In the genomic region with DNA sequence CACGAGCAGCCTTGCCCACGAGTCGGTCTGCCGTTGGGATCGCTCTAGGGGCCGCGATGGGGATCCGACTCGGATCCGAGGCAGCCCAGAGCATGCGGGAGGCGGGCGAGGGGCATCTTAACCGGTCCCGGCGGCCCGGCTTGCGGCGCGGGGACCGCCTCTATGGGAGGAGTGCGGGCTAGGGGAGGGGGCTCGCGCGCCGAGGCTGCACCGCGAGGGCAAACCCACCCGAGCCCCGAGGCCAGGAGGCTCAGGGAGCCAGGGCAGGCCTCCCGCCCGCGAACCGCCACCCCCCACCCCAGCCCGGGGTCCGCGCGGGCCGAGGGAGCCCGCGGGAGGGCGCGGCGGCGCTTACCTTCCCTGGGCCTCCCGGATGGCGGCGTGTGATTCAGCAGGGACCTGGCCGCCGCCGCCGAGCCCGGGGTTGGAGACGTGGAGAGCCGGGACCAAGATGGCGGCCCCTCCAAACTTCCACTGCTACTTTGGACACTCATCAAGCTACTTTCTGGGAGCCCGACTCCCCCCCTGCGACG, we compare ENCODE assay signal across 7 mouse cellular contexts. TPM values are rescaled to one million over a fixed set of nuclear protein-coding genes. Genes with fewer than 3 reads are reported as not detected.
A peak's percentile ranks its signal among the peaks of the same experiment; 100 is the strongest.
DNase-seq lines count a peak whose midpoint lies in the region; ATAC-seq lines count a peak whose summit lies in the region.

No protein-coding gene starts in this region.

- H3K9me3 ChIP-seq in hindbrain, embryonic 15.5 days = no peaks in the 10 kb centered on the region
- H3K9me3 ChIP-seq in midbrain, embryonic 10.5 days (replicated peaks) = no peaks in the 10 kb centered on the region

- peak; percentile 85 for DNase-seq in NIH3T3 (ENCODE audit: low read depth)
- DNase-seq in cerebellum, adult 8-10 months = peak; percentile 68
- peak; percentile 56 to 69 for DNase-seq in frontal cortex, postnatal 10 days (ENCODE audit: low spot score in 2 of 2)
- peak; percentile 70 to 78 for DNase-seq in left cerebral cortex, postnatal 36 days (ENCODE audit: low spot score in 2 of 2)
- DNase-seq in midbrain, embryonic 10.5 days (ENCODE audit: low spot score) = peak; percentile 85
- peak; percentile 74 for DNase-seq in right cerebral cortex, postnatal 25 days

- H3K9ac ChIP-seq in hindbrain, embryonic 15.5 days = peak overlapping the region; percentile 93

- peak overlapping the region; percentile 69 for H3K4me2 ChIP-seq in hindbrain, embryonic 15.5 days

- no peaks in the 10 kb centered on the region for H3K27me3 ChIP-seq in hindbrain, embryonic 15.5 days
- H3K27me3 ChIP-seq in midbrain, embryonic 10.5 days (ENCODE audit: low read depth, poor library complexity, severe bottlenecking) = no peaks in the 10 kb centered on the region

- H3K36me3 ChIP-seq in hindbrain, embryonic 15.5 days = no peaks in the 10 kb centered on the region
- no peaks in the 10 kb centered on the region for H3K36me3 ChIP-seq in midbrain, embryonic 10.5 days

- intact Hi-C loops in left cerebral cortex, postnatal 36 days (cut with DNase I) = loop anchor here (5.0 kb wide), 4 partner anchors 48 to 212 kb away; no protein-coding TSS in a partner anchor

- H3K27ac ChIP-seq in hindbrain, embryonic 15.5 days (replicated peaks) = peak overlapping the region; percentile 99
- H3K27ac ChIP-seq in midbrain, embryonic 10.5 days (replicated peaks) = peak overlapping the region; percentile 100

- peak overlapping the region; percentile 97 for H3K4me3 ChIP-seq in hindbrain, embryonic 15.5 days
- peak overlapping the region; percentile 93 for H3K4me3 ChIP-seq in midbrain, embryonic 10.5 days

- WGBS in hindbrain, embryonic 15.5 days = under 1% methylated on average over 49 of the region's 59 CpGs
- WGBS in midbrain, embryonic 10.5 days = under 1% methylated on average over 57 of the region's 59 CpGs

- ATAC-seq in hindbrain, embryonic 15.5 days (ENCODE audit: low FRiP score, low read depth) = peak; percentile 79

- H3K4me1 ChIP-seq in hindbrain, embryonic 15.5 days (replicated peaks) = peaks cover 19% of the 10 kb centered on the region
- H3K4me1 ChIP-seq in midbrain, embryonic 10.5 days = peaks cover 28% of the 10 kb centered on the region

RNA-seq across cellular contexts. Expression of a gene that starts 0.6 kb away (rescaled TPM):
- polyA plus RNA-seq in hindbrain, embryonic 15.5 days (2015; fragmentation: Nextera tagmentation; extraction: Ambion mirVana) = 26.5 and 28.3 TPM in 2 replicates
- 10 to 100 TPM; 82.7 to 94.7 TPM for total RNA-seq in left cerebral cortex, postnatal 36 days (2021)
- polyA plus RNA-seq in midbrain, embryonic 10.5 days (2016; fragmentation: Nextera tagmentation; extraction: Ambion mirVana) = 30.1 and 30.5 TPM in 2 replicates

Comparison
In these comparisons a context has a peak if more than half of its experiments do, and no peak if none do; other contexts are left out.
1. Peak in every context shown above with its lines: DNase-seq, ATAC-seq, H3K4me3 ChIP-seq and H3K27ac ChIP-seq.